Mouse (Mus musculus) heart, adult 11 months (tissue): ENCODE measurements around the gene Nbea.
"Not testable (repeated sequence)": the region's sequence is repeated elsewhere in the genome, so short reads cannot be mapped to it uniquely, and the experiment has no call there.

ENCODE experiments used
- DNase-seq: peaks from one replicate; pipeline ENCODE4 v3.0.0; 2022

The Nbea gene

DNA sequence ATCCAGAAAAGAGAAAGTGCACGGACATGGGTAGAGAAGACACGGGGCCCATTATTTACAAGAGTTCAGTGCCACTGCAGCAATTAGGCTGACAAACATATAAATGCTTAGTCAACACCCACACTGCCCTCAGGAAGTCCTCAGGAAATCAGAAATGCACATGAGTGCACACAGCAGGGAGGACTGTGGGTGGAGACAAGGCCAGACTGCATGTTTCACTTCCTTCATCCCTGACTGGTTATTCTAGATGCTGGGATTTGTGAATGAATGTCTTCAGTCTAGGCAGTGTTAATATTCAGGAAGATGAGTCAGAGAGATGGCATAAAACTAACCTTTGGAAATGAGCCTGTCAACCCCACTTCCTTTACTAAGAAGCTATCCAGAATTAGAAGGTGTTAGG, 531.2 kb downstream of the Nbea start:
- DNase-seq: peak; percentile 97

DNA sequence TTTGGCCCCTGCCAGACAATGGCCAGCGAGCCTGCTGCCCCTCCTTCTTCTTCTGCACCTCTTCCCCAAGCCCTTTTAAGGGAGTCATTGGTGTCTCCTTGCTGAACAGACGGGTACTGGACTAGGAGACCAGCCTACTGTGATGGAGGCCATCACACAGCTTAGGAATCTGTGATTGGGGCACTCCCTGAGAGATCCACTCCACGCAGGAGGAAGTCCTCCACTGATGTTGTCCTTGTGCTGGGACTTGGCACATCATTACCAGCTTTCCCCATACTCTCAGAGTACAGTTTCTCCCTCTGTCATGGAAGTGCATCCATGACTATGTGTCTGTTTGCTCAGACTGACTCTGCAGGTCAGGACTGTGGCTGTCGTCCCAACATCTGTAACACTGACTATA, 531.6 kb downstream of the Nbea start:
- no peak for DNase-seq

DNA sequence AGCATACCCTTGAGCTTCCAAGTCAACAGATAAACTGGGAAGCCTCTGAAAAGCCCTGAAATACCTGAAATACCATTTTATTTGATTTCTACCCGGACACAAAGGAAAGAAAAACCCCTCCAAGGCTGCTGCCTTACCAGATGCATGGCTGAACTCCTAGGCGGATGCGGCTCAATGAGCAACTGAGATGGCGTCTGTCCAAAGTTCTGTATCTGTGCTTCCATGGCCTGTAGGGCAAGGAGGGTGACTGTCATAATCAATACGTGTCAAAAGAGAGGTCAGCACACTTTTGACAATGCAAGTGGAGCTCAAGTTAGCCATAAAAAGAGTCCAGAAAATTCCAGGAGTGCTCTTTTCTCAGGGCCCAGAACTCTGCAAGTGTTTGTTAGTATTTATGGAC, 534.0 kb downstream of the Nbea start:
- DNase-seq: no peak

DNA sequence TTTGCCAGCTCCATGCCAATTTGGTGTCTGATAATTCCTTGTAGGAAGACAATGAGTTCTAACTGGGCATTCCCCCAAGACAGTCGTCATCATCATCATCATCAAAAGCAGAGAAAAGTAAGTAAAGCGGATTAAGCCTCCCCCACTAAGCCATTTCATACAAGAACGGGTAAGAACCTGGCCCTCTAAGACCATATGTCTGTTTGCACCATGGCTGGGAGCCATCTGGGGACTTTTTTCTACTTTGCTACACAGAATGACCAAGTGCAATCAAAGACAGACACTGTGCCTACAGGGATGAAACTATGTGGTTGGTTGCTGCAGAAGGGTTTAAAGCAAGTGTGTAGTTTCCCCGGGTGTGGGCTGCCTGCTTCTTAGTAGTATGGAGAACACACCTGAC, 535.2 kb downstream of the Nbea start:
- DNase-seq: no peak

- no peak for DNase-seq
These were observed 536.3 kb downstream of the Nbea start for GRCm38 (mm10) chr3:55647176-55647575.

- DNase-seq: no peak
These were observed 537.1 kb downstream of the Nbea start for GRCm38 (mm10) chr3:55646437-55646836.

DNA sequence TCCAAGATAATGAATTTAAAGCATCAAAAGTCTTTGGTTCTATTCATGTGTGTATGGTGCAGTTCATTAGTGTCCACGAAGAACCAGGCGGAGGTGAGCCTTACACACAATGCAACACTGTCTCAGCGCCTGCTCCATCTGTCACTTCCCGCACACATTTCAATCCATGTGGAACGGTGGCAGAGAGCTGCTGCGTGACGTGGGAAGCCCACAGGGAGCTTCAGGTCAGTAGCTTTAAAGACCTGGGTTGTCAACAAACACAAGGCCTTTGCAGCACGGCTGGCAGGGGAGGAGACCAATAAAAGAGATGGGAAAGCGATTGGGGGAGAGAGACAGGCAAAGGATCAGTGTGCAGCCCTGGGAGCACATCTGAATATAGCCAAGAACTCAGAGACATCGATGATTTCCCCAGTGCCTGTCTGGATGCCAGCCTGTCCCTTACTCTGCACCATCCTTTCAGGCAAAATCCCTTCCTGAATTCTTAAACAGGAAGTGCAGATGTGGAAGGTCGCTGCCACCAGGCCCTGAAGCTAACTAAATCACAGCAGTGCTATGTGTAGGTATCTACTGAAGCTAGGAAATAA, 539.4 kb downstream of the Nbea start:
- DNase-seq: peak; percentile 75

- DNase-seq: no peak
These were observed 545.8 kb downstream of the Nbea start for GRCm38 (mm10) chr3:55637660-55638059.

DNA sequence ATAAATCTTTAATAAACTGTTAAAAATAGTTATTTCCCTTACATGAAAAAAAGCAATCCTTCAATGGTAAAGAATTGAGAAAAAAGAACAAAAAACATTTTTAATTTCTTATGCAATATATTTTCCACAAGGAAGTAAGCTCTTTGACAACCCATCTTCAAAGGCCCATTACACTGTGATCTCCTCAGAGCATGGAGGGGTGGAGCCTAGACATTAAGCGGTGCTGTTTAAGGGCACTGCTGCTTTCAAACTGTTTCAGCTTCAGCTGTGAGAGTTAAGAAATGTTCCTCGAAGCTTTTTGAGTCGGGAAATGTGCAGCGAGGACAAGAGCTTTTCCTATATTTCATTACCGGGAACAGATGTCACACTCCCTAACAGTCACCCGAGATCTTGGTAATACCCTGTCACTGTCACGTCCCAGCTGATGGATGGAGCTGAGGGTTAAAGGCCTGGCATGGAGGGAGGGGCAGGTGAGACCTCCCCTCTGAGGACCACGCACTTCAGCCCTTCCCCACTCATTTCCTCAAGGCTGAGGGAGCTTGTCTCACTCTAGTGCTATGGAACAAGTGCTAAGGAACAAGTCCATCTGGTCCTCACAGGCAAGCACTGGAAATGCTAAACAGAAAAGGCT, 547.8 kb downstream of the Nbea start:
- DNase-seq: no peak

DNA sequence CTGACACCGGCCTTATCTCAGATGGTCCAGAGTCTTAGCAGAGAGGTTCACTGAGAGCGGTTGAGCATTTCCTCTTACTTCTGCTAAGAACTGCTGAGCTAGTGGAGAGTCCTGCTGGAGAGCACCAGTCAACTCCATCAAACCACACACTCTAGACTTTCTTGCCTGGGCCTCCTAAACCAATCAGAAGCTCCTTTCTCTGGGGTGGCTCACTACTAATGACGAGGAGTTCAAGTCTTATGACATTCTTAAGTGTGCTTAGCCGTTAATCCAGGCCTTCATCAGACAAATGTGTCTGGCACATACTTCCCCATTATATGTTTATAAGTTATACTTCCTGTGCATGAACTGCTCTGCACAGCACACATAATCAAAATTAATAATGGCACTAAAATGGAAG, 556.4 kb downstream of the Nbea start:
- DNase-seq: peak; percentile 88

GRCm38 (mm10) chr3:55621958-55622357, 561.5 kb downstream of the Nbea start:
- DNase-seq: not testable (repeated sequence)

GRCm38 (mm10) chr3:55618396-55618795, 565.1 kb downstream of the Nbea start:
- DNase-seq: peak; percentile 27

DNA sequence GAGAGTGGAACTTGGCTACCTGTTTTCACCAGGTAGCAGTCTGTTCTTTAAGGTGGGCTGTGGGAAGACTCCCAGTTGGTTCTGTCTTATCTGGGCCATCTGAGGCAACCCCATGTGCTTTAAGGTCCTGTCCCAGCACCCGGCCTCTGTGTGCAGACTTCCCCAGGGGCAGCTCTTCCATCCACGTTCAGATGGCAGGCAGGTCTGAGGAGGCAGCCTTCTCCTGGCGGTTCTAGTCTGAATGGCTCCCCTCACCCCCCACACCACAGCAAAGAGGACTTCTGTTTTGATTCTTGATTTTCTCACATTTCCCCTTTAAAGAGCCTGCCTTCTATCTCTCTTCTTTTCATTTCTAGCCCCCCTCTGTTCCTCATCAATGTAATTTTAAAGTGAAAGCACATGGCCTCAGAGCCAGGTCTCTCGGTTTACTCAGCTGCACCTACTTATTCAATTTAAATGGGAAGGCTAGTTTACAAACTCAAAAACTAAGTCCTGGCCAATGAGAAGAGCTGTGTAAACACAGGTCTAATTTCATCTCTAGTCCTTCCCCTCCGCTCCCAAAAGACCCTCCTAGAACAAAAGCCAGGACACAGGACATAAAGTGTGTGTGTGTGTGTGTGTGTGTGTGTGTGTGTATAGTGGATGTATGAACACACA, 570.9 kb downstream of the Nbea start:
- peak; percentile 82 for DNase-seq

- peak; percentile 72 for DNase-seq
These were observed 571.5 kb downstream of the Nbea start for GRCm38 (mm10) chr3:55612023-55612422.

DNA sequence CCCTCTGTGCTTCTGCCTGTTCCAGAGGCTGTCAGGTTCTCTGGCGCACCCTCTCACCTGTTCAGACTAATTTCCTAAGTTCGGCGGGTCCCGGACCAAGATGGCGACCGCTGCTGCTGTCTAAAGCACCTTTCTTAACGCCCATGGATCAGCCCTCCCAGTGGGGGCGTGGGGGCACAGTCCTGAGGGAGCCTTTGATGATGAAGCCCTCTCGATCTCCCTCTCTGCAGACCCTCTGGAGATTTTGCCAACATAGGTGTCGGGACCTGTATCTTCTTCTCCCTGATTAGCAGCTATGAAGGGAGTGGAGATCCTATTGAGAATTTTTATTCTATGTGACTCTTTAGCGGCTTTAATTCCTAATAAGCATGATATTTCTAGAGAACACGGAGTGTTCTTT, 573.3 kb downstream of the Nbea start:
- peak; percentile 68 for DNase-seq

DNA sequence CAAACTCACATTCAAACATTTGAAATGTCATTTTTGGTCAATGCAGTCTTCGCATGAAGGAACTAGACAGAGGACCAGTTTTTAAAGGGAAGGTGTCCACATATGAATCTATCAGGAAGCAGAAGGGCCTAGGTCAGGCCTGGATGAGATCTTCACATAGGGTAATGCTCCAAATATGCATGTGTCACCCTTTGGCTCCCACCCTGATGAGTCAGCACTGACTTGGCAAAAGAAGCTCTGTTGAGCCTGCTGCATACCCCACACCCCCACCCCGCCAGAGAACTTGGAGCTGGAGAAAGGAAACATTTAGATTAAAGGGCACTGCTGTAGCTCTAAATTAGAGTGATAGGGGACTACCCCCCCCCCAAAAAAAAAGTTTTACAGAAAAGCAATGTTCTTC, 583.2 kb downstream of the Nbea start:
- DNase-seq: peak; percentile 97

- DNase-seq: peak; percentile 79
These were observed 584.0 kb downstream of the Nbea start for GRCm38 (mm10) chr3:55599366-55600085.

DNA sequence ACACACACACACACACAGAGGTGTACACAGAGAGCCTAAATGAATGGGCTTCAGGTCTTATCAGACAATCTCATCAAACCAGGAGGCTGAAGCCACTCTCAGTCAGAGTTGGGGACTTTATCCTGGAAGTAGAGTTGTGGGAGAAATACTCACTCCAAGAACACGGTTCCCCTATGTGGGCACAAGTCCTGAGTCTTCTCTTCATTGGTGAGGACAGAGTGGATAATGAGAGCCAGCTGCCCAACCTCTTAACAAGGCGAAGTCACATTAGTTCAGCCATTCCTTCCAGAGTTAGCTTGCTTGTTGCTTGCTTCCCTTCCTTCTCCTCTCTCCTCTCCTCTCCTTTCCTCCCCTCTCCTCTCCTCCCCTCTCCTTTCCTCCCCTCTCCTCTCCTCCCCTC, 584.8 kb downstream of the Nbea start:
- DNase-seq: peak; percentile 52

DNA sequence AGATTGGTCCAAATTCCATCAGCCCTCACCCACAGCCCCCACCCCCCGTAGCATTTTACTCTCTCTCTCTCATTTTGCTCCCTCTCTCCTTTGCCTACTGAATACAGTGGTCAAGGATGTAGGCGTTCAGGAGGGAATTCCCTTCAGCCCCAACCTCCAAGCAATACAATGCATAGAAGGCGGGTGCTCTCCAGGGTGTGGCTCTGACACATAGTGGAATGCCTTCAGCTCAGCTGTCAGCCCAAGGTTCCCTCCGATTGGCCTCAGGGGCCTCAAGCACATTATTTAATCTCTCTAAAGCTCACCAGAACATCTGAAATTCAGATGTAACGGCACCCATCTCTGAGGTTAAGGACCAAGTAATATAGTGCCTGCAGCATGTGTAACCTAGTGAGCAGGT, 590.2 kb downstream of the Nbea start:
- DNase-seq: peak; percentile 16

GRCm38 (mm10) chr3:55590727-55591126, 592.8 kb downstream of the Nbea start:
- DNase-seq: no peak

DNA sequence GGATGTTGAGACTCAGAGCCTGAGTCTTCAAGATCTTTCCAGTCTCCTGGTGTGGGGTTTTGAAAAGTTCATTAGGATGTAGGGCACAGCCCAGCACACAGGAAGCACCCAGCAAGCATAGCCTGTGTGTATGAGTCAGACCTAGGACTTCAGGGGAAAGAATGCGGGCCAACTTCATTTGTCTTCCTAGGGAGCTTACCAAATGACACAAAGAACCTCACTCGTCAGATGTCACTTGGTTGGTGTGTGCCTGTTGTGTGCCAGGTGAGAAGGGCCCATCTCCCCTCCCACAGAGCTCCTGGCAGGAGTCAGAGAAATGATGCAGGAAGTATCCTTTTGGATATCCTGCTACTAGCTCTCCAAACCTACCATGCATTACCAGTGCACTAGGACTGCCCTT, 593.2 kb downstream of the Nbea start:
- peak; percentile 74 for DNase-seq

GRCm38 (mm10) chr3:55589402-55589944, 594.0 kb downstream of the Nbea start:
- DNase-seq: no peak
